Mouse (Mus musculus) forebrain, embryonic 14.5 days (tissue): Measurements from ENCODE around the gene Dynlt1b. TPM values are rescaled to one million over a fixed set of nuclear protein-coding genes. Genes with fewer than 3 reads are reported as not detected.
"Not testable (repeated sequence)": the region's sequence is repeated elsewhere in the genome, so short reads cannot be mapped to it uniquely, and the experiment has no call there.

ENCODE experiments used
- ATAC-seq: fragments of 200-750 bp; cut with Nextera tagmentation; 2 replicates; pipeline ENCODE4 v1.8.0; 2017; ENCODE audit warnings: mild to moderate bottlenecking, moderate library complexity
- DNase-seq: peaks from one replicate; pipeline ENCODE4 v3.0.0-alpha.2; 2015; ENCODE audit warnings: low spot score
- H3K27ac ChIP-seq: fragments of 300-500 bp; sonication (generic); 2 replicates; pipeline ENCODE4 v1.5.1; 2014; ENCODE audit warnings: low read depth, mild to moderate bottlenecking, control low read depth, low read length, moderate library complexity
- H3K27me3 ChIP-seq: fragments of 300-500 bp; sonication (generic); replicated peaks from 2 replicates; pipeline ENCODE4 v1.6.1; 2014; ENCODE audit warnings: low read length, control low read depth, mixed read lengths; ENCODE audit not compliant: control insufficient read depth, insufficient read depth
- H3K36me3 ChIP-seq: fragments of 300-500 bp; sonication (generic); 2 replicates; pipeline ENCODE4 v1.6.1; 2014; ENCODE audit warnings: low read length, control low read depth; ENCODE audit not compliant: control insufficient read depth, insufficient read depth
- H3K4me1 ChIP-seq: fragments of 300-500 bp; sonication (generic); 2 replicates; pipeline ENCODE4 v1.6.1; 2014; ENCODE audit warnings: antibody characterized with exemption, low read length, control low read depth; ENCODE audit not compliant: control insufficient read depth, insufficient read depth
- H3K4me2 ChIP-seq: fragments of 300-500 bp; sonication (generic); 2 replicates; pipeline ENCODE4 v1.6.1; 2014; ENCODE audit warnings: mild to moderate bottlenecking, control low read depth, low read length
- H3K4me3 ChIP-seq: fragments of 300-500 bp; sonication (generic); 2 replicates; pipeline ENCODE4 v1.5.1; 2014; ENCODE audit warnings: low read depth, low read length, control low read depth
- H3K9ac ChIP-seq: fragments of 300-500 bp; sonication (generic); 2 replicates; pipeline ENCODE4 v1.6.1; 2014; ENCODE audit warnings: mild to moderate bottlenecking, low read length, control low read depth, moderate library complexity
- H3K9me3 ChIP-seq: fragments of 300-500 bp; sonication (generic); replicated peaks from 2 replicates; pipeline ENCODE4 v1.6.1; 2016; ENCODE audit warnings: low read length, control low read depth, mixed read lengths; ENCODE audit not compliant: control insufficient read depth
- WGBS: fragments of 180-500 bp; shearing (Covaris S2); extraction: QIAGEN DNeasy Blood & Tissue Kit; methylation state at CpG from one replicate; pipeline ENCODE4 v1.1.7; 2014; 5-methylcytosine and 5-hydroxymethylcytosine counted together
- polyA plus RNA-seq: library from polyadenylated mRNA; unstranded; fragments of >200 nt; fragmentation: Nextera tagmentation; extraction: Ambion mirVana; gene quantifications from 2 replicates; pipeline ENCODE4 v1.2.1, GENCODE M21; 2014

Gene Dynlt1b
- polyA plus RNA-seq, 1 experiment from 2014 or later: 1,383 TPM

DNA sequence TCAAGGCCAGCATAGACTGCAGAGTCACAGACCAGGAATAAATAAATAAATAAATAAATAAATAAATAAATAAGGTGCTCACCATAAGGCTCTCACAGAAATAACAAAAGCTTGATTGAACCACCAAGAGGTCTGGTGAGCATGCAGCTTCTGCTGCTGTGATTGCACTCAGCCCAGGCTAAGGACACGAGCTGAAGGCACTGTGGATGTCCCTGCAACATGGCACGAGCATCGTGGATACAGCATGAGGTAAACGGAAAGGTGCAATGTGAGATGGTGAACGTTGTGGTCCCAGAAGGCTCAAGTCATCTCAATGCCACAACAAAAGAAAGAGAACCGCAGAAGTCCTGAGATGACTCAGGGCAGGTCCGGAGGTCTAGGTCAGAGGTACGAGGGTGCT is 52.3 kb downstream of the Dynlt1b start:
- H3K4me3 ChIP-seq, H3K27me3 ChIP-seq, H3K9ac ChIP-seq, H3K9me3 ChIP-seq, H3K4me2 ChIP-seq, ATAC-seq, H3K4me1 ChIP-seq, DNase-seq, H3K27ac ChIP-seq, H3K36me3 ChIP-seq: not testable (repeated sequence)
- 88% methylated on average over 7 of the region's 8 CpGs for WGBS

Other genes with a start within 250 kb of the Dynlt1b start
- 24.5 and 35.5 TPM in 2 replicates for gene Tmem181a, start 173.3 kb upstream of the Dynlt1b start, polyA plus RNA-seq
- 39.4 and 40.7 TPM in 2 replicates for gene Dynlt1a, start 112.6 kb upstream of the Dynlt1b start, polyA plus RNA-seq
- 35.5 and 43.0 TPM in 2 replicates for gene Dynlt1c, start 171.6 kb downstream of the Dynlt1b start, polyA plus RNA-seq
- 281 and 376 TPM in 2 replicates for gene Dynlt1f, start 225.8 kb downstream of the Dynlt1b start, polyA plus RNA-seq
- 0.38 and 0.51 TPM in 2 replicates for gene Sytl3, start 229.0 kb downstream of the Dynlt1b start, polyA plus RNA-seq